Mouse (Mus musculus) central nervous system, embryonic 11.5 days (tissue): Measurements from ENCODE around the gene Ptprr. TPM values are rescaled to one million over a fixed set of nuclear protein-coding genes. Genes with fewer than 3 reads are reported as not detected.

ENCODE experiments used
- polyA plus RNA-seq: library from polyadenylated mRNA; depleted of rRNA; stranded (reverse); fragments of >200 nt; gene quantifications from 2 replicates; pipeline ENCODE4 v1.2.3, GENCODE M21; 2012; rRNA removed

Ptprr gene
- 1.7 and 2.6 TPM in 2 replicates for polyA plus RNA-seq

GRCm38 (mm10) chr10:116017845-116018479 is at the start of gene Ptprr:
TSS of gene Ptprr (plus strand) at chr10:116018213.

GRCm38 (mm10) chr10:116113867-116114474 is 96.0 kb downstream of the Ptprr start, which contains the start of gene 4933416C03Rik:
TSS of gene 4933416C03Rik (minus strand) at chr10:116113917.

GRCm38 (mm10) chr10:116275280-116275679 is 257.3 kb downstream of the Ptprr start, which contains the start of gene Ptprb:
TSS of gene Ptprb (plus strand) at chr10:116275523.

Other genes with a start within 250 kb of the Ptprr start
- 2.7 and 4.5 TPM in 2 replicates for gene Tspan8, start 201.4 kb upstream of the Ptprr start, polyA plus RNA-seq
- not detected in 2 replicates for gene 4933416C03Rik, start 95.7 kb downstream of the Ptprr start, polyA plus RNA-seq